Mouse (Mus musculus): ENCODE data around the gene Fastkd5. TPM values are rescaled to one million over a fixed set of nuclear protein-coding genes. Genes with fewer than 3 reads are reported as not detected.
A peak's percentile ranks its signal among the peaks of the same experiment; 100 is the strongest.
"Not testable (repeated sequence)": the region's sequence is repeated elsewhere in the genome, so short reads cannot be mapped to it uniquely, and the experiment has no call there.

The Fastkd5 gene
- 1 to 10 TPM; 4.8 to 6.0 TPM for total RNA-seq (2021)
- long read RNA-seq, experiment 1, partial matches to known transcripts, result 0 of 6 reads
- long read RNA-seq, experiment 1, other reads (novel, unspliced or antisense), result 3 of 6 reads
- long read RNA-seq, experiment 2, transcript Fastkd5-201 (2 exons, 3,015 nt), result major isoform, 6 of 6 reads
- long read RNA-seq, experiment 2, partial matches to known transcripts, result 0 of 6 reads
- long read RNA-seq, experiment 2, other reads (novel, unspliced or antisense), result 0 of 6 reads

DNA sequence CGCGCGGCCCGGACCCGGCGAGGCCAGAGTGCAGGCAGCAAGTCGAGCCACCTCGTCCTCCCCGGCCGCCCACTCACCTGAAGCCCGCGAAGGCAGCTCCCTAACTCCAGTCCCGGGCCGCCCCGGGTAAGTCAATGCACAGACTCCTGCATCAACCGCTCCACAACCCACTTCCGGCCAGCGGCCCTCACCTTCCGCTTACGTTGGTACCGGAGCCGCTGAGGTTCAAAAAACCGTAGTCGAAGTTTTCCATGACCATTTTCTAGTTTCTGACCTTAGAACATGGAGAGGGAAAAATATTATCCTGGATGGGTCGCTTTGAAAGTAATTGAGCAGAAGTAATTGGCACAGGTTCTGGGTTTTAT, at the start of gene Fastkd5, which contains the start of gene Ubox5:
Gene Fastkd5 (minus strand): TSS at position 189 of the 365 bp plus-strand sequence.
Gene Ubox5 (minus strand): TSS at position 200 of the 365 bp plus-strand sequence.
- peak; percentile 94 for DNase-seq

DNA sequence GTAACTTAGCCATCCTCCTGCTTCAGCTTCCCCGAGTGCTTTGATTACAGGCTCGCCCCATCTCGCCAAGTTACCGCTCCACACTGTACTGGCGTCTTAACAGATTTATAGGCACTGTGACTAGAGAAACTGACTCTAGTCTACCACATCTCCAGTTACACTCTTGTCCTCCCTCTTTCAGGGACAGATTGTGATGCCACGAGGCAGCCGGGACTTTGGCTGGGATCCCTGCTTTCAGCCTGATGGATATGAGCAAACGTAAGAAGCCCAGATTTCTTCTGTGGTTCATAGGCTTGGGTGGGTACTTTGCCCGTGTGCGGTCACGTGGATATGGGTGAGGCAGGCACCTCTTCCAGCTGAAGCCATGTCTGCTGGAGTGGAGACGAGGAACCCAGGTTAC, 49.3 kb upstream of the Fastkd5 start:
- no peak for DNase-seq

DNA sequence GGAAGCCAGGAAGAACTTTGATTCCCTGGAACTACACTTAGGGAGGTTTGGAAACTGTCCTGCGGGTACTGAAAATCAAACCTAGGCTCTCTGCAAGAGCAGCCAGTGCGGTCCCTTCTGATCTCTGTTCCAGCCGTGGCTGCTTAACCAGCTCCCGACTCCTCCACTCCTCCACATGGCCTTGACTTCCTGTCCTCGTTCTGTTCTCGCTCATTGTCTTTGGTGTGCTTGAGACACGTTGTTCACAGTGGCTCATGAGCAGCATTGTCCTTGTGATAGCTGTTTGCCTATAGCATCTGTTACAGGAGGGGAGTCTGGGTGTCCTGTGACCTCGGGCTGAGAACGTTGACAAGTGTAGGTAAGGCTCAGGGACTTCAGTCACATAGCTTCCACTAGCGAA, 47.4 kb upstream of the Fastkd5 start:
- DNase-seq, result no peak

DNA sequence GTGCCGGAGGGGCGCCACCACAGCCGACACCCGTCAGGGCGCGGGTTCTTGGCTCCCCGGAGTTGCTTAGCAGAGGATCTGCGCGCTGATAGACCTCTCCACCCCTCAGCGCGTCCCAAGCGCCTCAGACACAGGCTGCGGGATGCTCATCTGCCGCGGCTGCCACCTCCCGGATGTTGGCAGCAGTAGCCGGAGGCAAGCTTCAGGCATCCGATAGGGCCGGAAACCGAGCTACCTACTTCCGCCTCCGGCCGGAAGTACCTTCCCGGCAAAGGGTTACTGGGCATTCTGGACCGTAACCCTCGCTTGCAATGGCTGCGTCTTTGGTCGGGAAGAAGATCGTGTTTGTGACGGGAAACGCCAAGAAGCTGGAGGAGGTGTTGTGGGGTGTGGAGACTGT, 37.7 kb upstream of the Fastkd5 start, which contains the start of gene Itpa:
Gene Itpa (plus strand): TSS at position 52 of the 400 bp plus-strand sequence.
- DNase-seq, result peak; percentile 79

DNA sequence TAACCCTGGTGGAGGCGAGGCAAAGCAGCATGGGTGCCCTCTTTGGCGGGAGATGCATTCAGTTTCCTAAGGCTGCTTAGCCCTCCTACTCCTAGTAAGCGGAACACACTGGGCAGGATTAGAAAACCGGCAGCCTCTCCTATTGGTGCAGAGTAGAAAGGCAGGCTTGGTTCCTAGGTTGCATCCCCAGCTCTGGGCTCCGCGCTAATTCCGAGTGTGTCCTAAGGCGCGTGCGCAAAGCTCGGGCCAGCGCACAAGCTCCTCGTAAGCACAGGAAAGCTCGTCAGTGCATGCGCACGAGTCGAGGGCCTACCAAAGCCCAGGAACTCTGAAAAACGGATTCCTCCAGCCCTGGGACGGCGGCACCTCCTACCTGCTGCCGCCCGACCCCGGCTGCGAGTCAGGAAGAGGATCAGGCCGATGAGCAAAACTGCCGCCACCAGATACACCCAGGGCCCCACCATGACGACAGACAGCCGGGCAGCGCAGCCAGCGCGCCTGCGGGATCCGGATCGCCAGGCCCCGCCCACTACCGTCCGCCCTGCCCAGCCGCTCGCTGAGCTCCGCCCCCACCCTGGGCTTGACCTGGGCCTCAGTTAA, 34.4 kb upstream of the Fastkd5 start, which contains the start of gene Ddrgk1:
Gene Ddrgk1 (minus strand): TSS at position 558 of the 600 bp plus-strand sequence.
- DNase-seq, result peak; percentile 92

DNA sequence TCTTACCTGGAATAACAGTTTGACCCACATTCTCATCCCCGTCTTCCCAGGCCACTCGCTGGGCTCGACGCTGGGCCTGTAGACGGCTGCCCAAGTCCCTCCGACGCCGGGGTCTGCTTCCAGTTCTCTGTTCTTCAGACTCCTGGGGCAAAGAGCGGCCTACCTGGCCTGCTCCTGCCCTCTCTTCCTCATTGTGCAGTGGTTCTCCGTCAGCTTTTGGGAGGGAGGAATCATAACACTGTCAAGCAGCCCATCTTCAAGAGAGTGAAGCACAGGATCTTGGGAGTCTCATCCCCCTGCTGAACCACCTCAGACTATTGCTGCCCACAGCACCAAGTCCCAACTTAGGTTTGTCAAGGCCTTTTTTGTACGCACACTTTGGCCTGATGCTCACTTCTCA, 33.5 kb upstream of the Fastkd5 start:
- DNase-seq, result no peak

DNA sequence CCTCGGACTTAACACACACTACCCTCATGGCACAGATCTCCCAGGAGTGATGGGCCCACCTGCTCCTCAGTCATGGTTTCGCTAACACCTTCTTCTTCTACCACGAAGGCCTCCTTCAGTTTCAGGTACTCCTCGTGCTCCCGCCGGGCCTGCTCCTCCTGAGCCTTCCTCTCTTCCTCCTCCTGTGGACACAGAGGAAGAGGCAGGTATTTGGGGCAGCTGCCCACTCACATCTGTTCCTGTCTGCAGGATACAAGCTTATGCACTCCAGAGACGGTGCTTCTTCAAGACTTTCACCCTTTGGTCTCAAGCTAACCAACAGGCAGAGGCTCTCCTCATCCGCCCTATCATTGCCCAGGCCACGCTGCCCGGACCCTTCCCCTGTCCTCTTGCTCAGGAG, 28.7 kb upstream of the Fastkd5 start:
- no peak for DNase-seq

DNA sequence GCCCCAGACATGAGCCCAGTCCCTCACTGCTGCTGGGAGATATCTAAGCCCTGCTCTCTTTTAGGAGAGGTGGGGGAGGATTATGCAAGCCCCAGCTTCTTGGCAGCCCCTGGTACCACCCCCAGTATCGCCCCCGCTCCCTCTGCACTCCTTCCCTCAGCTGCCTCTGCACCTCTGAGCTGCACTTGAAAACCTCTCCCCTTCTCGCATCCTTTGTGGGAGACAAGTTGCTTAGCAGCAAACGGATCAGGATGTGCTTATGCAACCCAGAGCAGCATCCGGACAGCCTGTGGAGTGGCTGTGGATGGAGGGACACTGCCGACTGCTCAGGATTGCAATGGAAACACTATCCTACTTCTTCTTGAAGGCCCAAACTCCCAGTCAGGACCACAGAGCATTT, 27.7 kb upstream of the Fastkd5 start:
- DNase-seq, result no peak

DNA sequence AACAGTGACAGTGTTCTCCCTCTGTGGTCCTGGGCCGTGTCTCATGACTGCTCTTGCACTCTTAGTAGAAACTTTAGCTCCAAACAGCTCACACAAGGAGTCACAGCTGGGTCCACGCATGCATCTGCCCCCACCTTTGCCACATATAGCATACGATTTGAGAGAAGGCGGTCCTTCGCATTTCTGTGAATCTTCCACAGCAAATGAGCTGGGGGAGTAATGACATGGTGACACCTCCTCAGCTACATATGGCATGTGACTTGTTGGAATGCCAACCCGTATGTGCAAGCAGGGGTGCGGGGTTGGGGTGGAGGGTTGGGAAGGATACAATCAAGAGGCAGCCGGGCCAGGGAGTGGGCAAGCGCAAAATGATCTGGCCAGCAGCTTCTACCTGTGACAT, 26.7 kb upstream of the Fastkd5 start:
- no peak for DNase-seq

DNA sequence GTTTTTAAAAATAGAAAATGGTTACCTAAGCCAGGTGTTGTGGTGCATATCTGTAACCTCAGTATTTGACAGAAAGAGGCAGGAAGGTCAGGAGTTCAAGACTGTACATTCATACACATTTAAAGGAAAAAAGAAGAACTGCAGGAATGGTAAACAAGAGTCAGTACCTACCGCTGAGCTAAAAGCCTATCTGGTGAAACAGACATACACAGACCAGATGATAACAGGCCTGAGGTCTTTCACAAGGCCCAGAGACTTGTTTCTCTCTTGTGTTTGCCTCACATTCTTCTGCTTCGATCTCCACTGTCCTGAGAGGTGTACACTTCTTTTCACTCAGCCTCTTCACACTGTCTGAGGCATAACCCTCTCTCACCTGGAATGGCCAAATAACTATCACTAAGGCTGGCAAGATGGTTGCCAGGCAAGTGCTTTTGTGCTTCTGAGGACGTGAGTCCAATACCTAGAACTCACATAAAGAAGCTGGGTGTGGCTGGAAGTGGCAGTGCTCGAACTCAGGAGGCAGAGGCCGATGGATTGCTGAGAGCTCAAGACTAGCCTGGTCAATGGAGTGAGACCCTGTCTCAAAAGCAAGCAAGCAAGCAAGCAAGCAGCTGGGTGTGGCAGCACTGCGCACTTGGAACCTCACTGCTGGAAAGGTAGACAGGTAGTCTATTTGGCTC, 26.0 kb upstream of the Fastkd5 start:
- DNase-seq, result no peak

DNA sequence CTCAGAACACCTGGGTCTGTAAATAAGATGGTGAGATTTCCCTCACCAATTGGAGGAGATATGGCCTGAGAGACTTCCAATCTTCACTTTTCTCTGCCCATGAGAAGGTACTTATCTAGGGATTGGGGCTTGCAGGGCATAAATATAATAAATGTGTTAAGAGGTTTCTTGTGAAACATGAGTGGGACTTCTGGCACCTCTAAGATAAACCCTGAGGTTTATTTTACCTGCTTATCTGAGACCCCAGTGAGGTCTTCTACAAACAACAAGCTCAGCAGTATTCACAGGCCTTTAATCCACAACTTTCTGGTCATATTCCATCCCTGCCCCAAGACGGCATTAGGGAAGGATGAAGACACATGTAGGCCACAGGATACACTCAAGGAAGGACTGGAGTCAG, 23.9 kb upstream of the Fastkd5 start:
- DNase-seq, result no peak

DNA sequence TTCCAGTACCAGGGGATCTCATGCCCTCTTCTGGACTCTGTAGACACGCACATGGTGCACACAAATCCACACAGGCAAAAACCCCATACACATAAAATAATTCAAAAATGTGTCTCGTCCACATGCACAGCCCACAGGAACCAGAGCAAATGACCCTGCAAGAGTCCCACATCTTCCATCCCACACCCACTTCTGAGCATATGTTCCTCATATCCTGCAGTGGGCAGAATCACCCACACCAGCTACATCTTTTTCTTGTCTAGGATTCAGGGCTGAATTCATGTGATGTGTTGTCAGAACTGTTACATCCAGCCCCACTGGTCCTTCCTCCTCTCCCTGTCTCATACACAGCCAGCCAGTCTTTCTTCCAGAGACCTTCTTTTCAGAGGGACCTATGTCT, 23.5 kb upstream of the Fastkd5 start:
- DNase-seq, result no peak

DNA sequence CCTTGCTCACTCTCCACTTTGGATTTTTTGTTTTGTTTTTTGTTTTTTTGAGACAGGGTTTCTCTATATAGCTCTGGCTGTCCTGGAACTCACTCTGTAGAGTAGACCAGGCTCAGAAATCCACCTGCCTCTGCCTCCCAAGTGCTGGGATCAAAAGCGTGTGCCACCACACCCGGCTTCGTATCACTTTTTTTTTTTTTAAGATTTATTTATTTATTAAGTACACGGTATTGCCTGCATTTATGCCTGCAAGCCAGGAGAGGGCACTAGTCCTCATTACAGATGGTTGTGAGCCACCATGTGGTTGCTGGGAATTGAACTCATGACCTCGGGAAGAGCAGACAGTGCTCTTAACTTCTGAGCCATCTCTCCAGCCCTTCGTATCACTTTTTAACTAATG, 19.2 kb upstream of the Fastkd5 start:
- DNase-seq, result not testable (repeated sequence)

DNA sequence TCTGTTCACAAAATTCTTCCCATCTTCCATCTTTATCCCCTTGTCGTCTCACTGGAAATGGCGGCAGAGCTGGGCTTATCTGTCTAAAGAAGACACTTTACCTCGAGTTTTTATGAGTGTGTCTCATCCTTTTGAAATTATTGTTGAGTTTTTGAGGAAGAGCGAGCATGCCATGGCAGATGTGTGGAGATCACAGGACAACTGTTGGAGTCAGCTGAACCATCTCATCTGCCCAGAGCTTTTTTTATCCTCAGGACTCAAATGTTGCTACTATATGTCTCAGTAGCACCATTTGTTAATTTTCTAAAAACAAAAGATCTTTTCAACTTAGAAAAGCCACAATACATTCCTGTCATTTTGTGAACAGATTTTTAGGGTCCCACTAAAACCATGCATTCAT, 15.4 kb upstream of the Fastkd5 start:
- no peak for DNase-seq

DNA sequence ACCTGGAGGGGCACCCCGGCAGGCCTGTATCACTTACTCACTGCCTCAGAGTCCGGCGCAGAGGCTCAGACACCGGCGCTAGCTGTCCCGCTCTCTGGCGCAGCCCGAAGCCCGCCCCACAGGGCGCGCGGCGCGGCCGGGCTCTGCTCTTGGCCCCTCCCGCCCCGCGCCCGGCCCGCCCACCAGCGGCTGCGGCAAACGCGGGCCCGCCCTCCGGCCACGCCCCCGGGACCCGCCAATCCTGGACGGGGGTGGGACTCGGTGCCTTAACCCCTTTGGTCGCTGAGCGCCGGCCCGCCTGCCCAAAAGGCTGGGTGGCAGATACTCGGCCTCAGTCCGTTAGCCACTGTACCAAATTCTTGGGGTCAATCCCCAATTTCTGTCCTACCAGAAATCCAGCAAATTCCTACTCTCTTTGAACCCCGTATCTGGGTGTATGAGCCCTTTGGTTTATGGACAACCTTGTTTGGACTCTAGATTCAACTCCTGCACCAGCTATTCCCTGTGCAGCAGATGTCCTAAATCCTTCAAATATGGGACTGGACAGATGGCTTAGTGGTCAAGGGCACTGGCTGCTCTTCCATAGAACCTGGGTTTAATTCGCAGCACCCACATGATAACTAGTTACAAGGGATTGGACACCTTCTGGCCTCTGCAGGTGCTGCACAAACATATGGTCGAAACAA, 13.0 kb upstream of the Fastkd5 start, which contains the start of gene Lzts3:
Gene Lzts3 (minus strand): TSS at position 120 of the 686 bp plus-strand sequence.
- DNase-seq, result peak; percentile 97

DNA sequence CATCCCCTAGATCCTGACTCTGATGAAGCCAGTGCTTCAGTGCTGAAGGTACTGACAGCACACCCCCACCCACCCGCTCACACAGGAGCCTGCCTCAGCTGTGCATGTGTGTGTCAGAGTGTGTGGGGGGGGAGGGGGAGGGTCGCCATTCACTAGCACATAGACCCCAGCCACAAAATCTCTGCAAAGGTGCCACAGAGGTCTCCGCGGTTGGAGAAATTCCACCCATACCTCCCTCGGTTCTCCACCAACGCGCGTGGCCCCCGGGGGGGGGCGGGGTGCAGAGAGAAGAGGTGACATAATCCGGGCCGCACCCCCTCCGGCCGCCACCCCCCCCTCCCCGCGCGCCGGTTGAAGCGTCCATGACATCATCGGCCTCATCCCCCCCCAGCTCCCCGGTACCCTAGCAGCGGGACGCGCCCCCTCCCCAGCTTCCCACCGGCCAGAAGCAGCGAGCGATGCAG, 12.4 kb upstream of the Fastkd5 start:
- DNase-seq, result no peak

DNA sequence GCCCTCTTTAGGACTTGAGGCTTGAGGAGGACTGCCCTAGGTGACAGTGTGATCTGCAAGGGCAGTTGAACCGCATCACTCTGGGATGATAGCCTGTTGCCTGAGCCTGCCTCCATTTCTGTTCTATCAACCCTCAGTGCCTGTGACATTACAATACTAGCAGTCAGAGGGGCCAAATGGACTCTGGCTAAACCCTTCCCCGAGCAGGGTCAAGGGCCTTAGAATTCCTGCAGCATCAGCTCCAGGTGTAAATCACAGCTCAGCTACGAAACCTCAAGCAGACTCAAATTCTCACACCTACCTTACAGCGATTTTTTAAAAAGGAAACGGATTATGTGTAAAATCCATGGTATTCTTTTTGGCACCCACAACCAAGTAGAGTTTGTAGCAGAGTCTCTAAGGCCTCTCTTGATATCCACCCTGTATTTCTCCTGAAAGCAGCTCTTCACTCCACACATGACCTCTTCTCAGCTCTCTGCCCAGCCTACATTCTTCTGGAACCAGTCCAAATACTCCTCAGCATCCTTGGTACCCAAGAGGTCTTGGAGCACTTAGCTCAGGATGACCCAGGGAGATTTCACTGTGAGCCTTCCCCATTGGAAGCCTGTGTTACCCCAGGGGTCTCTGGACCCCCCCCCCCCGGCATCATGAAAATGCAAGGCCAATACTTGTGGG, 11.7 kb upstream of the Fastkd5 start:
- DNase-seq, result no peak

DNA sequence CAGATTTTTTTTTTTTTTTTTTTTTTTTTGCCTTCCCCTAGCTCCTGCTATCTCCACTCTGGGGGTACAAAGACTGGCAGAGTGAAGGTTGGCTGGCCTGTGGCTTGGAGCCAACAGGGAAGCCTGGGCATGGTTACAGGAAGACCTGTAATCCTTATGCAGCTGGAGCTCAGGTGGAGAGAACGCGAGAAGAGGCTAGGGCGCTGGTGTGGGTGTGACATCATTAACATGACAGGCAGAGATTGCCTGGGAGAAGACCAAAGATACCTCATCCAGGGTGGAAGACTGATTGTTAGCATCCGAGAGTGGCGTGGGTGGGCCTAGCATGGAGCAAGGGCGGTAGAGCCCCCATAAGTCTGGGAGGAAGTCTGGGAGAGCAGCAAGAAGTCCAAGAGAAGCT, 9.4 kb upstream of the Fastkd5 start:
- DNase-seq, result no peak

DNA sequence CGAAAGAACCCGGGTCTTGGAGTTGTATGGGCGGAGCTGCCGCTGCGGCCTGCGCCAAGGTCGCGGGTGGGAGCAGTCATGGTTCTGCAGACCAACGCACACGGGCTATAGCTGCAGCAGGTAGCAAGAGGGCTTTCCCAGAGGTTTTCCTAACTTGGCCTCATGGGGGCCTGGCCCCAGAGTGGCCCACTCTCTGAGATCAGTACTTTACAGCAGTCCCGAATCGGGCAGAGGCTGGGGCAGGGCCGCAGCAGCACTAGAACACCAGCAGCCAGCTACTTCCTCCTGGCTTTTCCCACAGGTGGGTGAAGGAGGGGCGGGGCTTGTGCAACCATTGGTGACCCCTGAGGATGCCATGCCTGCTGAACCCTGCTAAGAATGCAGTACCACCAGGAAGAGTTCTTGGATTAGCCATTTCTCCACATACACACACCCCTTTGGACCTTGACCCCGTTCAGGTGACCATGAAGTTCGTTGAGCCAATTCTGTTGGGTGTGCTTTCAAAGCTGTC, 8.3 kb upstream of the Fastkd5 start:
- no peak for DNase-seq

DNA sequence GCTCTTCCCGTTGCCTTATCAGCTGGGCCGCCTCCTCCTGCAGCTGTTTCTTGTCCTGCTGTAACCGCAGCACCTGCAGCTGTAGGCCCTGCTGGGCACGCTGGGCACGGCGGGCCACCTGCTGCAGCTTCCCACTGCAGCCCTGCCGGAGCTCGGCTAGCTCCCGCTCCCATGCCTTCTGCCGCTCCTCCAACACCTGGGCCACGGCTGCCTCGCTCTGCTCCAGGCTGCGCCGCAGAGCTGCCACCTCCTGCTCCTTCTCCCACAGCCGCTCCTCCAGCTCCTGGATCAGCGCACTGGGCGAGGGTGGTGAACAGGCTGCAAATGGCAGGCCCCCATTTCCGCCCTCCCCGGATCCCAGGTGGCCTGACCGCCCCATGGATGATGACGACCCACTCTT, 6.0 kb upstream of the Fastkd5 start:
- DNase-seq, result no peak

DNA sequence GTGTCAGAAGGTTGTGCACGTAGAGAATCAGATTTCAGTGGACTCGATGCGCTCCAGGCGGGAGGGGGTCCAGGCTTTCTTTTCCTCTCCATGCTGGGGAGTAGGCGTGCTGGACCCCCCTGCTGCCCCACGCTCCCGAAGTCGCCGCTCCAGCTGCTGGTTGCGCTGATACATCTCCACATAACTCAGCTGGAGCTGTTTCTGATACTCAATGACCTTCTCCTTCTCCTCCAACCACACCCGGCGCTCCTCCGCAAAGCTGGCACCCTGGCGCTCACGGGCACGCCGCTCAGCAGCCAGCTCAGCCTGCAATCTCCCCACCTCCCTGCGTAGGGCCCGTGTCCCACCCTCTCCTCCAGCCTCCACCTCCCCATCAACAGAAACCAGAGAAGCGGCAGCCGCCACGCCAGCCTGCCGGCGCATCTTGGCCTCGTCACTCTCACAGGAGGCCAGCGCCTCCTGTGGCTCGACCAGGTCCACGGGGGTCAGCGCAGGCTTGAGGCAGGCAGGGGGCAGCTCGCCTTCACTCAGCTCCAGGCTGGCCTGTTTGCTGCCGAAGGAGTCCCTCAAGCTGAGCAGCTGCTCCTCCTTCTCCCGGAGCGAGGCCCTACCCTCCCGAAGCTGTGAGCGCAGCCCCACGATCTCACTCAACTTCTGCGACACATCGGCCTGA, 5.0 kb upstream of the Fastkd5 start:
- DNase-seq, result no peak
